Mouse (Mus musculus): ENCODE data around the gene Rbm6. TPM values are rescaled to one million over a fixed set of nuclear protein-coding genes. Genes with fewer than 3 reads are reported as not detected.
A peak's percentile ranks its signal among the peaks of the same experiment; 100 is the strongest.

The Rbm6 gene
- polyA plus RNA-seq, 1 experiment from 2014 or later, result 67.1 TPM

DNA sequence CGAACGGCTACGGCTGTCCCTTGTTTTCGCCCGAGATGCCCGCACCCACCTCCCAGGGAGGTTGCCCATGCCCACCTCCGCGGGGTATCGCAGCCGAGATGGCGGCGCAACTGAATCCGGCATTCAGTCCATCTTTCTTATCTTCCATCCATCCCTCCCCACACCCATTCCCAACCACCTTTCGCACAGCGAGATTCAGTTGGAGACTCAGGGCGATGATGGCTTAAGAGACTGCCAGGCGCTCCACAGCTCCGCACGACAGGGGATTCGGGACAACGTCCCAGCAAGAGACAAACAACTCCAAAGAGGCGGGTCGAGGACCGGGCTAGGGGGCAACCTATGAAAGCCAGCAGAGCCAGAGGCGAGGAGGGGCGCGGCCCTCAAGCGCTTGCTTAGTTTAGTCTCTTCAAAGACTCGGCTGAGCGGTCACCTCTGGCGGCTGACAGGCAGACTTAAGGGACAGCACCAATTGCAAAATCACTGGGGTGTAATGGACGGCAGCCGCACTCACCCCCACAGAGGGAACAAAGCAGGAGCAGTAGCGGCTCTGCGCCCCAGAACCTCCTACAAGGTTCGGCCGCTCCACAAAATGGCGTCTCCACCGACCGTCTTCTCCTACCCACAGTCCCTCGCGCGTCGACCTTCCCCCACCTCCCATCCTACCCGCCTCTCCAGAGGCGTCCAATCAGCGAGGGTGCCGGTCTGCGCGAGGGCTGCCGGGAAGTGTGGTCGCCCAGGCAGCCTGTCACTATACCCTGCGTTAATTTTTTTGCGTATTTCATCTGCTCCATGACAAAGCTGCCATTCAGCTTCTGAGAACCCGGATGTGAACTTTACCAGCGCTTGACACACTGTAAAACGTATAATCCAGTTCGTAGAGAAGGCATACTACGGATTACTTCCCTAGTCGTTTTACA, 102.4 kb downstream of the Rbm6 start, which contains the start of gene Rbm5:
Rbm5 (minus strand) TSS at position 623 of the 917 bp plus-strand sequence.
- Histone ChIP-seq H3K9me3 (no peaks in the 10 kb centered on the region), H3K27ac (peak within 1 kb of the TSS; percentile 99), H3K27me3 (ENCODE audit: insufficient read depth, poor library complexity, severe bottlenecking) (no peaks in the 10 kb centered on the region), H3K4me1 (peaks cover 10% of the 10 kb centered on the region), H3K4me3 (peak within 1 kb of the TSS; percentile 87), H3K36me3 (peaks cover 69% of the 10 kb centered on the region)
- WGBS, result under 1% methylated on average over 60 of the region's 60 CpGs
- DNase-seq (ENCODE audit: low spot score), result peak; percentile 98

DNA sequence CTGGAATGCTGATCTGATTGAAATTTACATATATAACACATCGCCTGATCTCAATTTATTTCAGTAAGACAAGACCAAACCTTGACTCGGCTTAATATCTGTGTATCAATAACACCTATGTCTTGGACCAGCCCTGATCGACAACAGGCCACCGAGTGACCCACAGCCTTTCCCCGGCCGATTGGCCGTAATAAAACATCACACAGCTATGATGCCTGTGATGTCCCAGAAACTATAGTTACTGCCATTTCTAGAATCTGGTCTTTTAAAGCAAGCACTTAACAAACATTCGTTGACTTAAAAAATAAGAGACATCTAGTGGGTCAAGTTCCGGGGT, 103.0 kb downstream of the Rbm6 start:
- Histone ChIP-seq H3K36me3 (peaks cover 69% of the 10 kb centered on the region), H3K4me3 (peak overlapping the region; percentile 87), H3K27ac (peak overlapping the region; percentile 99), H3K4me1 (peaks cover 10% of the 10 kb centered on the region), H3K9me3 (no peaks in the 10 kb centered on the region), H3K27me3 (ENCODE audit: insufficient read depth, poor library complexity, severe bottlenecking) (no peaks in the 10 kb centered on the region)
- no peak for DNase-seq (ENCODE audit: low spot score)
- WGBS, result 1% methylated on average over 9 of the region's 9 CpGs

DNA sequence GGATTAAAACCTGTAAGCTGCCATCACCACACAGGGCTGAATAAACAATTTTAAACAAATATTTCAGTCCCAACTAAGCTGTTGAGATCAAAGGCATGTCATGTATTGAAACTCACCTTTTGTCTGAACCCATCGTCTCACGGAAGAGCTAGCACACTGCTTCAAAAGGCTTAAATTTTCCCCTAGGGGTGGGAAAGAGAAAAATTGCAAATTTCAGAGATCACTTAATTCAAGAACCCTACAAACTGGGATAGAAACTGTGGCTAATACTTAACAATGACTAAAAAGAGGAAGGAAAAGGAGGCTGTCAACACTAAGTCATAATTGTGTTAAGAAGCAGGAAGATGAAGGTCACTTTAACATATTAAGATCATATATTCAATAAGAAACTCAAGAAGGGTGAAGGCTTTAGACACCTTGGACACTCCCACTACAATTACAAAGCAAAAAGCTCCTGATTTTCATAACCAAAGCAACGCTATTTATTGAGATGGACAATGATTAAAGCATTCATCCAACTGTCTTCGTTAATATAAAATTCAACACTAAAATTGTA, 103.5 kb downstream of the Rbm6 start:
- peaks cover 69% of the 10 kb centered on the region for H3K36me3 ChIP-seq
- H3K4me1 ChIP-seq, result peaks cover 10% of the 10 kb centered on the region
- H3K27me3 ChIP-seq (ENCODE audit: insufficient read depth, poor library complexity, severe bottlenecking), result no peaks in the 10 kb centered on the region
- DNase-seq (ENCODE audit: low spot score), result no peak
- peak overlapping the region; percentile 87 for H3K4me3 ChIP-seq
- WGBS, result 39% methylated on average over 4 of the region's 4 CpGs
- H3K27ac ChIP-seq, result peak overlapping the region; percentile 99; the same call in 1 of the 2 replicates
- H3K9me3 ChIP-seq, result no peaks in the 10 kb centered on the region

DNA sequence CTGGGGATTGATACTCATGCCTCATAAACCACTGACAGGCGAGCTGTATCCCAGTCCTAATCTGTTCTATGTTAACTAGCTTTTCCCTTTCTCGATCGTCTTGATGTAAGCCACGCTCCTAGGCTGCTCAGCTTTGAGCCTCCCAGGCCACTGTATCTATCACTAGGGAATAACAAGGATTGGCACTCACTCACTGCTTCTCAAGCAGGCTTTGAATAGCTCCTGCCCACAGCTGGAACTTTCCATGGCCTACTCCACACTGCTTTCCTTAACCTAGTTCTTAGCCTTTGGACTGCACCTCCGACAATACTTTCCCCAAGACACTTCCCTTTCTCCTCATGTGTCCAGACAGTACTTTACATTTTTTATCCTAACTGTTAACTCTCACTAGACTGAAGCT, 104.2 kb downstream of the Rbm6 start:
- DNase-seq (ENCODE audit: low spot score), result no peak
- peak overlapping the region; percentile 87 for H3K4me3 ChIP-seq
- H3K9me3 ChIP-seq, result no peaks in the 10 kb centered on the region
- no peak overlapping the region for H3K27ac ChIP-seq
- peaks cover 69% of the 10 kb centered on the region for H3K36me3 ChIP-seq
- peaks cover 10% of the 10 kb centered on the region for H3K4me1 ChIP-seq
- WGBS, result 84% methylated on average over 5 of the region's 5 CpGs
- H3K27me3 ChIP-seq (ENCODE audit: insufficient read depth, poor library complexity, severe bottlenecking), result no peaks in the 10 kb centered on the region

DNA sequence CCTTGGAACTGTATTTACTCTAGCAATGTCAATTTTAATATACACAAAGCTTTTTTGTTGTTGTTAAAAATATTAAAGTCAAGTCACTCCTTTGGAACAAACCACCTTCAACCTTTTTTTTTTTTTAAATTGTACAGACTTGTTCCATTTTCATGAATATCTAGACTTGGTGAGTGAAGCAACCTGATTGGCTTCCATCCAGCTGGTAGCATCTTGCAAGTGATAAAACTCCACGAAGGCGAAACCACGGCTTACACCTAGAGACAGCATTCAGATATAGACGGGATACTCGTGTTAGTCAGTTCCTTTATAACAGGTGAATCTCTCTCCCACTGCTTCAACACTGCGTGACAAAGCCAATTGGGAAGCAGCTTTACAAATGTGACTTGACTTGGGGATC, 113.4 kb downstream of the Rbm6 start:
- Histone ChIP-seq H3K4me1 (no peaks in the 10 kb centered on the region), H3K27ac (no peak overlapping the region), H3K9me3 (no peaks in the 10 kb centered on the region), H3K27me3 (ENCODE audit: insufficient read depth, poor library complexity, severe bottlenecking) (no peaks in the 10 kb centered on the region), H3K36me3 (peaks cover 99% of the 10 kb centered on the region), H3K4me3 (no peak overlapping the region)
- no peak for DNase-seq (ENCODE audit: low spot score)
- WGBS, result 93% methylated on average over 6 of the region's 6 CpGs

DNA sequence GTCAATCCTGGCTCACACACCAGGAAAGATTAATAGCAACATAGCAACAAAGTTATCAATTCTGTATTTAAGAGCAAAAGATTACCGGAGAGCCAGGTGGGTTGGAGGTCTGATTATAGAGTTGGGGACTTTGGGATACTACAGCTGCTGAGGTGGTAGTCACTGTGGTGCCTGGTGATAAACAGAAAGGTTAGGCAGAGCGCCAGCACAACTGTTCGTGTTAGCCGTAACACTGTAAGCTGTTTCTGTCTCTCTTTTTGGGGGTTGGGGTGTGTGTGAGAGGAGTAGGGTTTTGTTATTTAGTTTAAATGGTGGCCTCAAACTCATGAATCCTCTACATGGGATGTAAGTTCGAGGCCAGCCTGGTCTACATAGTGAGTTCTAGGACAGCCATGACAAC, 122.7 kb downstream of the Rbm6 start:
- 96% methylated on average over 5 of the region's 5 CpGs for WGBS
- H3K27ac ChIP-seq, result no peak overlapping the region
- no peaks in the 10 kb centered on the region for H3K9me3 ChIP-seq
- no peak for DNase-seq (ENCODE audit: low spot score)
- no peaks in the 10 kb centered on the region for H3K4me1 ChIP-seq
- H3K27me3 ChIP-seq (ENCODE audit: insufficient read depth, poor library complexity, severe bottlenecking), result no peaks in the 10 kb centered on the region
- H3K36me3 ChIP-seq, result peaks cover 97% of the 10 kb centered on the region
- no peak overlapping the region for H3K4me3 ChIP-seq

DNA sequence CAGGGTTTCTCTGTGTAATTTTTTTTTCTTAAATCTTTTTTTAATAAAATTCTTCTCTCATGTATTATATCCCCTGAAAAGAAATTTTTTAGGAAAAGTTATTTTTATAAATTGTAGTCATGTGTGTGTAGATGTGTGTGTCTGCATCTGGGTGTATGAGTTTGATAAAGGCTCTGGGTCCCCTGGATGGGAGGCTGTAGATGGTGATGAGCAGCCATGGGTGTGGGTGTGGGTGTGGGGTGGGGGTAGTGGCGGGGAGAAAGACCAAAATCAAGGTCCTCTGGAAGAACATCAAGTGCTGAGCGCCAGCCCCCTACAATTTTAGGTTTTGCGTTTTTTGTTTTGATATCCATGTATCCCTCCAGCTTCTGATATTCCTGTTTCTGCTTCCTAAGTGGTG, 125.0 kb downstream of the Rbm6 start:
- WGBS, result 92% methylated on average over 3 of the region's 3 CpGs
- no peak for DNase-seq (ENCODE audit: low spot score)
- no peaks in the 10 kb centered on the region for H3K4me1 ChIP-seq
- no peaks in the 10 kb centered on the region for H3K27me3 ChIP-seq (ENCODE audit: insufficient read depth, poor library complexity, severe bottlenecking)
- H3K27ac ChIP-seq, result no peak overlapping the region
- H3K4me3 ChIP-seq, result no peak overlapping the region
- no peaks in the 10 kb centered on the region for H3K9me3 ChIP-seq
- peaks cover 99% of the 10 kb centered on the region for H3K36me3 ChIP-seq

DNA sequence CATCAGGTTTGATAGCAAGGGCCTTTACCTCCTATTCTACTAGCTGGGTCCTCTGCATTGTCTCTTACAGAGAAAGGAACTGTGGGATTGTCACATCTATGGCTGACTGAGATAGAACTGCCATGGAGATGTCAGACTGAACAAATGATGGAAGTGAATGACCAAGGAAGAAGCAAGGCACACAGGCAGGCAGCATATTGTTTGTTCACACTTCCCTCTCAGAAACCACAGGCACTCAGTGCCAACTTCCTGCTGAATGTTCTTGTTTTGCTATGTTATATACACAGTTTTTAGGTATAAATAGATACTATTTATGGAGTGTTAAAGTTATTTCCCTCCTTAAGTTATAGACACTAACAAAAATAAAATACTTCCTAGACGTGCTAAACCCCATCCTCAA, 125.7 kb downstream of the Rbm6 start:
- Histone ChIP-seq H3K4me3 (no peak overlapping the region), H3K36me3 (peaks cover 99% of the 10 kb centered on the region), H3K27ac (no peak overlapping the region), H3K4me1 (no peaks in the 10 kb centered on the region), H3K27me3 (ENCODE audit: insufficient read depth, poor library complexity, severe bottlenecking) (no peaks in the 10 kb centered on the region), H3K9me3 (no peaks in the 10 kb centered on the region)
- 94% methylated on average over 1 of the region's 1 CpGs for WGBS
- no peak for DNase-seq (ENCODE audit: low spot score)

DNA sequence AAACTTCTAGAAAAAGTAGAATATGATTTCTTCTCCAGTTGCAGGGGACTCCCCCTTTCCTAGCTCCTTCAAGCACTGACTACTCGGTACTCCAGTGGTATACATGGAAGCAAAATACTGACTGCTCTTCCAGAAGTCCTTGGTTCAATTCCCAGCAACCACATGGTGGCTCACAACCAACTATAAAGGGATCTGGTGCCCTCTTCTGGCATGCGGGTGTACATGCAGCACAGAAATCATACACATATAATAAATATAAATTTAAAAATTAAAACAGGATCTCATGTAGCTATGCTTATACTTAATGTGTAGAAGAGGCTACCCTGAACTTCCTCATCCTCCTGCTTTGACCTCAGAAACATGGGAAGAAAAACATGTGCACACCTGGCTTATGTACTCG, 126.4 kb downstream of the Rbm6 start:
- no peaks in the 10 kb centered on the region for H3K9me3 ChIP-seq
- H3K4me1 ChIP-seq, result no peaks in the 10 kb centered on the region
- WGBS, result 93% methylated on average over 3 of the region's 3 CpGs
- peaks cover 99% of the 10 kb centered on the region for H3K36me3 ChIP-seq
- DNase-seq (ENCODE audit: low spot score), result no peak
- no peak overlapping the region for H3K4me3 ChIP-seq
- no peak overlapping the region for H3K27ac ChIP-seq
- no peaks in the 10 kb centered on the region for H3K27me3 ChIP-seq (ENCODE audit: insufficient read depth, poor library complexity, severe bottlenecking)

DNA sequence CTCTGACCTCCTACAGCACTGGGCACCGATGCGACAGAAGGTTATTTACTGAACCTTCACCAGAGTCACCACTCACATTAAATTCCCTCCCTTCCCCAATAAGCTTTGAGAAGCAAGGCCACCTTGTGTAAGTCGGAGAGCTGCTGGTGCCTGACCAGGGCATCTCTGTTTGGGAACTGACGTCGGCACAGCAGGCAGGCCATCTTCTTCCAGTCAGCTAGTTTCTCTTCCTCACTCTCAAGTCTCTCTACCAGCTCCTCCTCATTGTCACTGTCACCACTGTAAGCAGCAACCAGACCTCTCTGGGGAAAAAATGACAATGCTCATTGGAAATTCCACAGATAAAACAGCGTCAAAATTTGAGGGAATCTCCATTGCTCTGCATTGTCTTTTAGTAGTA, 129.0 kb downstream of the Rbm6 start:
- Histone ChIP-seq H3K27me3 (ENCODE audit: insufficient read depth, poor library complexity, severe bottlenecking) (no peaks in the 10 kb centered on the region), H3K4me3 (no peak overlapping the region), H3K9me3 (no peaks in the 10 kb centered on the region), H3K36me3 (peaks cover 99% of the 10 kb centered on the region), H3K27ac (no peak overlapping the region), H3K4me1 (no peaks in the 10 kb centered on the region)
- WGBS, result 93% methylated on average over 6 of the region's 6 CpGs
- DNase-seq (ENCODE audit: low spot score), result no peak

DNA sequence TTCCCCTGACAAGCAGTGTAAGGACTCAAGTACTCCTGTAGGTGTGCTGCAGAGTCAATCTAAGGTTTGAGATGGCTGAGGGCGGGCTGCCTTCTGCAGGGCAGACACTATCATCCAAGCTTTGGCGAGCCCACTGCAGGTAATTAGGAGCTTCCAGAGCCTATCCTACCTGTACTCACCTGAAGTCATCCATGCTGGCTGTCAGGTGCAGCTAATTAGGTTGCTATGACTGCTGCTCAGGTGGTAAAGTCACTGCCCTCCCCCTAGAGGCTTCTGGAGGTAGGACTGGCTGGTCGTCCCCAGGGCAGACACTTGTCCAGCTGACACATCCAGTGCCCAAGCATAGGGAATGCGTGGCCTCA, 134.2 kb downstream of the Rbm6 start:
- Histone ChIP-seq H3K36me3 (peaks cover 56% of the 10 kb centered on the region), H3K4me3 (no peak overlapping the region), H3K4me1 (peaks cover 42% of the 10 kb centered on the region), H3K9me3 (no peaks in the 10 kb centered on the region), H3K27me3 (ENCODE audit: insufficient read depth, poor library complexity, severe bottlenecking) (peaks cover 26% of the 10 kb centered on the region), H3K27ac (no peak overlapping the region)
- DNase-seq (ENCODE audit: low spot score), result no peak
- WGBS, result 53% methylated on average over 4 of the region's 4 CpGs

DNA sequence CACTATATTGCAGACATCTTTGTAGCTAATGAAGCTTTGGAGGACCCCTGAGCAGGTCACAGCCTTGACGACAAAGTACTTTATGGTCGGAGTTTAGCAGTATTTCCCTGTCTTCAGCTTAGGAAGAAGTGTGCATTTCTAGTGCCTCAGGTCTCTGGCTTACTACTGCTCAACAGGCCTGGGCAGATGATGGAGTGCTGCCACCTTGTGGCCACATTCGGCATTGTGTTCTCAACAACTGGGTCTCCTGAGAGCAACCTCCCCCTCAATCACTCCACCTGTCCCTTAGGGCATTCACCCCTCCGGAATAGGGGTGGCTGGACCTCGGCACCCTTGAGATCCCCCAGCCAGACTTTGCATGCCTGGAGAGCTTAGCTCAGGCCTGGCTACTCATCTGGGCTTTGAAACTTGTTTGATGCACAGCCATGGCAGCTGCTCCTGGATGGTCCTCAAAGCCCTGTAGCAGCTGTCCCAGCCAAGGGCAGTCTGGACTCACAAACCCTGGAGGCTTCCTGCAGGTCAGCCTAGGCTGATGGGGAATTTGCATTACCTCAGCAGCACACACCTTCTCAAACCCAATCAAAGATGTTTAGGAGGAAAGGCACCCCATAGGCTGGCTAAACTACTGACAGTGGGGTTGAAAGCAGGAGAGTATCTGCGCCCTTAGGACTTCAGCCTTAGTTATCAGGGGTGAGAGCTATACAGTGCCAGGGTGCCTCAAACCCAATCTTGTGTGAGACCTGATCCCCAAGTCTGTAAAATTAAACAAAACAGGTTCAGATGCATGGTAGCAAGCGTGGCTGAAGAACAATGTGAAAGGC, 134.8 kb downstream of the Rbm6 start:
- Histone ChIP-seq H3K27me3 (ENCODE audit: insufficient read depth, poor library complexity, severe bottlenecking) (peaks cover 26% of the 10 kb centered on the region), H3K4me1 (peaks cover 42% of the 10 kb centered on the region), H3K36me3 (peaks cover 50% of the 10 kb centered on the region), H3K4me3 (no peak overlapping the region), H3K9me3 (no peaks in the 10 kb centered on the region), H3K27ac (no peak overlapping the region)
- WGBS, result 24% methylated on average over 7 of the region's 7 CpGs
- peak; percentile 95 for DNase-seq (ENCODE audit: low spot score)

DNA sequence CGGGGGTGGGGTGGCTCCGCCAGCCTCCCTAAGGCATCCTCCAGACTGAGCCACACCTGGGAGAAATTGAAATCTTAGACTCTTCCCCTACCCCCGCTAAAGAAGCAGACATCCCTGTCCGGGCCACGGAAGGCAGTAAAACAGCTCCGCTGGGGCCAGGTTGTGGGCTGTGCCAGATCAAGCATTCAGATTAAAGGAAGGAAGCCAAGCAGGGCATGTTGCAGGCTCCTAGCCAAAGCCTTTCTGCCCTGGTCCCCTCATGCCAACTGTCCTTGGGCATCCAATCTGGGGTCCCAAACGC, 136.9 kb downstream of the Rbm6 start:
- no peak for DNase-seq (ENCODE audit: low spot score)
- peak overlapping the region; percentile 27 for H3K4me3 ChIP-seq

More for the DNA sequence above, 136.9 kb downstream of the Rbm6 start:
- Histone ChIP-seq H3K36me3 (peaks cover 29% of the 10 kb centered on the region), H3K27me3 (ENCODE audit: insufficient read depth, poor library complexity, severe bottlenecking) (peaks cover 26% of the 10 kb centered on the region), H3K4me1 (peaks cover 43% of the 10 kb centered on the region), H3K27ac (0 out of 2 replicates have a peak overlapping the region, but pooled peaks have one; percentile 47), H3K9me3 (no peaks in the 10 kb centered on the region)
- 2% methylated on average over 7 of the region's 7 CpGs for WGBS
